Mouse (Mus musculus) layer of hippocampus, postnatal 10 days (tissue): ENCODE measurements around the gene Tldc1. TPM values are rescaled to one million over a fixed set of nuclear protein-coding genes. Genes with fewer than 3 reads are reported as not detected.

Source experiments
- DNase-seq, 2 experiments: peaks; one replicate each; pipeline ENCODE4 v3.0.0; 2021; ENCODE audit warnings: low spot score in 2 of 2
- total RNA-seq, 2 experiments: library from RNA; stranded (reverse); gene quantifications; 2 replicates each; pipeline ENCODE4 v1.2.3; 2021

Tldc1 gene
- total RNA-seq, 2 experiments from 2014 or later = 16.3 to 18.3 TPM

- DNase-seq = peak; percentile 47 to 63
These were observed 451 bp downstream of the Tldc1 start for GRCm38 (mm10) chr8:119777765-119778164.

DNA sequence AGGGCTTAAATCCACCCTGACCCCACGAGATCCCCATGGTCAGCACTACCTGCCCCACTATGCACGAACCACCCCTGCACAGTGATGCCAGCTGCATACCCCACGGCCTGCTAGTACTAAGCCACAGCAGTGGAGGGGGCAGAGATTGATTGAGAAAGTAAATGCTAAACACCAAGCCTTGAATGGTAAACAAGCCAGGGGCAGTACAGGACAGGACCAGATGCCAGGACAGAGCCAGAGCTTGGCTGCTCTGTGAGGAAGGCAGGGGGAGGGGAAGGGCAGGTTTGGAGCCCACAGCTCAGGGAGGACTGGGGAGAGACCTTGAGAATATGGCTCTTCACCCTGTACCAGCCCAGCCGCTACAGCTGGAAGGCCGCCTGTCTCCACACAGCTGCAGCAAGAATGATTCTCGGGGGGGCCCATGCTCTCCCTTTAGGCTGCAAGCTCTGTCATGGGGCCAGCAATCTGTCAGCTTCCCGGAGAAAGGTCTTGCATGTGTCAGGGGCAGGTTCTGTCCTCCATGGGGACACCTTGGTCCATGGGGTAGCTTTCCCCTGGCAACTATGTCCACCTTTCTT is 1.5 kb downstream of the Tldc1 start:
- DNase-seq = no peak

- DNase-seq = no peak
These were observed 12.3 kb downstream of the Tldc1 start for GRCm38 (mm10) chr8:119765761-119766444.

GRCm38 (mm10) chr8:119765311-119765710 is 12.9 kb downstream of the Tldc1 start:
- DNase-seq = no peak

DNA sequence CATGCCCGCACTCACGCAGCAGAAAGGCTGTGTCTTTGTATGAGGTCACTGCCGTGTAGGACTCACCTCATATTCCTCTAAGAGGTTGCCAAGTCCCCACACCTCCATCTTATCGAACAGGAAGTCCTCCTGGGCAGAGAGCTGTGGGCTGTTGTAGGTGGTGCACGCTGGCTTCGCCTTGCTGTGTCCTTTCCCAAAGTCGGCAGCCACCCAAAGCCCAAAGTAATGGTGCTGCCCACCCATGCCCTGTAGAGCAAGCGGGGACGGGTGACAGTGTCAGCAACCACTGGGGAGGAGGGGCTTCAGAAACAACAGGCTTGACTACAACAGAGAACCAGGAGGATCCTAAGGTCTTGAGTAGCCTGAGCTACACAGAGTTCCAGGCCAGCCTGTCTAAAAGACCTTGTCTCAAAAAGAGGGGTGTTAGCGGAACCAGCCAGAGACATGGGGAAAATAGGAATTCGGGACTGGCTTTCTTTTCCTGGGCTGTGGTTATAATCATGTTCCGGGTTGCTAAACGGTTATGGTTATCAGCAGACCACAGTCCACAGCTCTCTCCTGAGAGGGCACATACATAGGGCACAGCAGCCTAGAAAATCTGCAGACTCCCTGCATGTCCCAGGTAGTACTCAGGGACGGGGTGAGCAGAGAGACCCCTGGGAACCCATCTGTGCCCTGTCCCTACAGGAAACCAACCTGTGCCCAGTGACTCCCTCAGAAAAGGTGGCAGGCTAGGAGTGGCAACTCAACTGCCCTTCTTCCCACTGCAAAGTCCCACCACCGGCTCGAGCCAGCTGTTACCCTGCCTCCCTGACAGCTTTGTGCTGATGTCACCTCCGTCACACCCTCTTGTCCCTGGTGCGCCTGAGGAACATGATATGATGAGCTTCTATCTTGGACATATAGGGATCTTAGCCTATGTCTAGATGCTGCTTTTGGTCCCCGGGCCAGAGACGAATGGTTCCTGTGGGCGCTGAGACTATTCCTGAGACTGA is 15.7 kb downstream of the Tldc1 start:
- no peak for DNase-seq

GRCm38 (mm10) chr8:119761692-119762091 is 16.5 kb downstream of the Tldc1 start:
- DNase-seq = no peak

DNA sequence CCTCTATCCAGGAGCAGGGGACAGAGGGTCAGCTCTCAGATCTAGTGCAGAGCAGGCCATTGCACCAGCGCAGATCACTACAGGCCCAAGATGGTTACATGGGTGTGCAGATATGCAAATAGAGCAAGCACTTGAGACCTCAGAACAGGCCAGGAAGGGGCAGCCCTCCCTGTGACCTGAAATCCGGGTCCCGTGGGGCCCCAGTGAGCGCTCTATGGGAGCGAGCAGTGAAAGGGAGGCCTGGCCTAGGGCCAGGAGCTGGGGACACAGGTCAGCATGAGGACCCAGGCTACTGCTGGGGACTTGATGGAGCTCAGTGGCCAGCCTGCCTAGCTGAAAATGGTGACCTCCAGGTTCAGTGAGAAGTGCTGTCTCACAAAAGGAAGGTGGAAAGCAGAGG is 21.7 kb downstream of the Tldc1 start:
- DNase-seq = no peak

GRCm38 (mm10) chr8:119756147-119756461 is 22.1 kb downstream of the Tldc1 start:
- DNase-seq = no peak

DNA sequence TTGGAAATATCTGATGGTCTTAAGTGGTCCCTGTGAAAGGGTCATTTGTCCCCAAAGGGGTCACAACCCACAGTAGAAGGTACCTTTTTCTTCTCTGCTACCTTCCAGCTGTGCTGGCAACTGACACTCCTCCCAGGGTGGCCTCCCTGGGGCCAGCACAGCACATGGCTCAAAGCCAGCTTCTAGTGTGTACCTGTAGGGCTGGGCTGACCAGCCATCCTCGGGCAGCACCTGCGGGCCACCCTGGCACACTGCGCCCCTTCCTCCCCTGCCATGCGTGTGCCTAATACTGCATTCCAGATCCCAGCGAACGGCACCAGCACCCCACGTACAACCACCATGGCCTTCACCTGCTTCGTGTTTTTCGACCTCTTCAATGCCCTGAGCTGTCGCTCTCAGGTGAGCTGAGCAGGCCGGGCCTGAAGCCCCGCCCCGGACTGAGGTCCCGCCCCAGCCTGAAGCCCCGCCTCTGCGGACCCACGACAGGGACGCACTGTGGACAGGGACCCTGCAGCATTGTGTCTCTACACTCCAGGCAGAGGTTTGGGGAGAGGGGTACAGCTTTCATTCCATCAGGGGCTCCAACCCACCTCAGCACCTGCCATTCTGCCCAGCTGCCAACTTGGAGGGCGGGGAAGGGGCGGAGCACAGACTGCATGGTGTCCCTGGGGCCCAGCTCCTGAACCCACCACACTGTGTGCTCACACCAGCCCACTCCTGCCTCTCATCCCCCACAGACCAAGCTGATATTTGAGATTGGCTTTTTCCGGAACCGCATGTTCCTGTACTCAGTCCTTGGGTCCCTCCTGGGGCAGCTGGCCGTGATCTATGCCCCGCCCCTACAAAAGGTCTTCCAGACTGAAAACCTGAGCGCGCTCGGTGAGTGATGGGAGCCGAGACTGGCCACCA is 22.7 kb downstream of the Tldc1 start:
- DNase-seq = no peak

- no peak for DNase-seq
These were observed 33.6 kb downstream of the Tldc1 start for GRCm38 (mm10) chr8:119744604-119745003.

DNA sequence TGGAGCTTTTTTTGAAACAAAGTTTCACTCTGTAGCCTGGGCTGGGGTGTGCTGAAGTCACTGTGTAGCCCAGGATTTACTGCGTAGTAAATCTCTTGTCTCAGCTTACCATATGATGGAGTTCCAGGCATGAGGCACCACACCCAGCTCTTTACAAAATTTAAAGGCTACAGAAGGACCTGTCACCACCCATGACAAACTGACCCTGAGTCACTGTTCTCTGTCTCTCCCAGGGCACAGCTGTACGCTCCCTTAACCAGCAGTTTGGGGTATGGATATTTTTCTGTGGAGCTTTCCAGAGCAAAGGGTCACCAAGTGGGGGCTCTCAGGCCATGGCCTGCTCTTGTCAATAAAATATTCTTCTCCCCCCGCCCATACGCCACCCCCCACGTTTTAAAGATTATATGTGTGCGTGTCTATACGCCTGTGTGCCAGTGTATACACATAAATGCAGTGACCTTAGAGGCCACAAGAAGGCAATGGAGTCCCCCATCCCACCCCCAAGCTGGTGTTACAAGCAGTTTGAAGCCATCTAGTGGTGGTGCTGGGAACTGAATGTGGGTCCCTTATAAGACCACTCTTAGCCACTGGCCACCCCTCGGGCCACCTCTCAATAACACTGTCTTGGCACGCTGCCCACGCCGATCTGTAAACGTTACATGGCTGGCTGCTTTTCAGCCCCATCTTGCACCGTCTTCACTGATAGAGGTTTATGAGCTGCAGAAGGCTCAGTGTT is 34.8 kb downstream of the Tldc1 start:
- DNase-seq = peak; percentile 52 to 64

DNA sequence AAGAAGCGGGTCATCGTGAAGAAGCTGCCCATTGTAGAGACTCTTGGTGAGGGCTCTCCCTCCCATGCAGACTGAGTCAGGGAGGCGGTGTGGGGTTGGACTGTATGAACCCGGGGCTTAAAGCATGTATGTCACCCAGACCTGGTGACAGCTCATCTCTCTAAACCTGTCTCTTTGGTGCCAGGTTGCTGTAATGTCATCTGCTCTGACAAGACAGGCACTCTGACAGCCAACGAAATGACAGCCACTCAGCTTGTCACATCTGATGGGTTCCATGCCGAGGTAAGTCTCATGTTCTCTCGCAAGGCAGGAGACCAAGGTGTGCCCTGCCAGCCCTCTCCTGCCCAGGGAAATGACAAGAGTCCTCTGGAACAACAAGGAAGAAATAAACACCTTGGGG is 35.8 kb downstream of the Tldc1 start:
- DNase-seq = no peak

- no peak for DNase-seq
These were observed 37.6 kb downstream of the Tldc1 start for GRCm38 (mm10) chr8:119740634-119741033.

DNA sequence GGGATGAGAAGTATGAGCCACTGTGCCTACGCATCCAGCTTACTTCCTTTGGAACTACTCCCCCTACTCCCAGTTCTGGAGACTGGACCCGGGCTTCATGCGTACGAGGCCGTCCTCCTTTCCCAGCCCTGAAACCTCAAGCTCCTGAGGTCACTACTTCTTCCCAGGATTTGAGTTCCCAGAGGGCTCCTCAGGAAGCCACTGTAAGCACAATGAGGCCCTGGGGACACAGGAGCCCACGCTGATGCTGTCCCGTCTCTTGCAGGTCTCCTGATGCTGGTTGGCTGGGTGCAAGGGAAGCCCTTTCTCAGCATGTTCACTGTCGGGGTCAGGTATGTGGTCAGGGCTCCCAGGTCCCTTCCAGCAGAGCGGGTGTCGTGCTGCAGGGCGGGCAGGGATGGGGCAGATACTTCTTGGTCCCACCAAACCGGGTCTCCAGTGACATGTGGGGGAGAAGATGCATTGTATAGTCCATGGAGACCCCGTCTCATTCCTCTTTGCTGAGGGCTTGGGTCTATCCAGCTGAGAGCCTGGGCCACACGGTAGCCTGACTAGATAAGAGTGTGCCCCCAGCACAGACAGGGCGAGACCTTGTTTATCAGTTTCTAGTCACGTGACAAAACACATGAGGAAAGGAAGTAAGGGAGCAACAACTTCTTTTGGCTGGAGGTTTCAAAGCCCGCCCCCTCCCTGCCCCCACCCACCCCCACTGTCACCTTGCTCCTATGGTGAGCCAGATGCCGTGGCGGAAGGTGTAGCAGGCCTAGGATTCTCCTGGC is 39.9 kb downstream of the Tldc1 start:
- DNase-seq = no peak

DNA sequence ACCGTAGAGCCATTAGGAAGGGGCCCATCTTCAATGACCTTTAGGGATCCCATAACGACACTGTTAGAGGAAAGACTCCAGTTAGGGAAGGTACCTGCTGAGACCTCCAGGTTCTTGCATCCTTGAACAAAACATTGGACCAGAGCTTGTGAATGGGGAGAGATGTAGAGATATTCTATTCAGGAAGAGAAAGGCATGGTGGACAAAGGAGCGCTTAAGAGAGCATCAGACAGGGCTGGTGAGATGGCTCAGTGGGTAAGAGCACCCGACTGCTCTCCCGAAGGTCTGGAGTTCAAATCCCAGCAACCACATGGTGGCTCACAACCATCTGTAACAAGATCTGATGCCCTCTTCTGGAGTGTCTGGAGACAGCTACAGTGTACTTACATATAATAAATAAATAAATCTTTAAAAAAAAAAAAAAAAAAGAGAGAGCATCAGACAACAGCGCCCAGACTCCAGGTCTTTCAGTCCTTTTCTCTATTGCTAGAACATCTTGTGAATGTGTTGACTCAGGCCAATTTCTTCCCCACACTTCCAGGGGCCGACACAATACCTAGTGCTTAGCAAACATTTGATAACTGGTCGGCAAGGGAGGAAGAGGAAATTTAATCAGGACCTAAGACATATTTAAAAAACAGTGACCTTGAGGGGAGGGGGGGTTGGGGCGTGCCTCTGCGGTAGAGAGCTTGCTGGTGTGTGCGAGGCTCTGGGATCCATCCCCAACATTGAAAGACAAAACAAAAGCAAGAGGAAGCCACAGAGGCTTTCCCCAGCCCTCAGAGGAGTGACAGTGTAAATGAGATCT is 40.9 kb downstream of the Tldc1 start:
- no peak for DNase-seq

DNA sequence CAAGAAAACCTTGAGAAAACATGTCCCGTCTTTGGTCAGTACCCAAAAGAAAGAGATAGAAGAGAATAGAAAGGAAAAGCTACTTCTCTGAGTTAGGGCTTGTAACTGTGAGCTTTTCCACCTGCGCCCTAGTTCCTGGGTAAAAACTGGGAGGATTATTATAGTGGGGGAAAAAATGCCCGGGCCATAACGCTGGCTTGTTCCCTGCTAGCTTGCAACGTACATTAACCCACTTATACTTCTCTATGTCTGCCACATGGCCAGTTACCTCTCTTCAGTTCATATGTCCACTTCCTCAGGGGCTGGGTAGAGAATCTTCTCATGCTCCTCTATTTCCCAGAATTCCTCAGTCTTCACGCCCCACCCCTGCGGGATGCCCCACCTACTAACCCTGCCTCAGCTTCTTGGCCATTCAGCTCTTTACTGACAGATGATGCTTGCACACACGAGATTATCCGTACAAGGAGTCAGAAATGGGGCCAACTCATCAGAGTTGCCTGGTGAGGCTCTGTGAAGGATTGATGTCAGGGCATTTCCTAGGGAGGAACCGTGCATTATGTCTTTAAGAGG is 41.8 kb downstream of the Tldc1 start:
- no peak for DNase-seq

GRCm38 (mm10) chr8:119732072-119732471 is 46.1 kb downstream of the Tldc1 start:
- DNase-seq = no peak

- no peak for DNase-seq
These were observed 49.8 kb downstream of the Tldc1 start for GRCm38 (mm10) chr8:119728351-119728895.
